Mouse (Mus musculus) neural tube, embryonic 11.5 days (tissue): ENCODE measurements around the gene Sema6c. TPM values are rescaled to one million over a fixed set of nuclear protein-coding genes. Genes with fewer than 3 reads are reported as not detected.

Source experiments
- microRNA-seq: library from miRNA; unstranded; fragments of <30 nt; microRNA quantifications from one replicate; pipeline ENCODE4, GENCODE M21; 2016
- polyA plus RNA-seq: library from polyadenylated mRNA; unstranded; fragments of >200 nt; fragmentation: Nextera tagmentation; extraction: Ambion mirVana; gene quantifications from 2 replicates; pipeline ENCODE4 v1.2.1, GENCODE M21; 2014

Gene Sema6c
- polyA plus RNA-seq, 1 experiment from 2014 or later: 24.4 TPM

Small RNA genes within 50 kb of the gene (microRNA-seq; reads per million reads assigned to microRNA genes)
- gene Mir8099-1: not detected

Other genes starting within 250 kb of the Sema6c start
- 6.2 and 7.8 TPM in 2 replicates for gene Selenbp1, start 227.4 kb upstream of the Sema6c start, polyA plus RNA-seq
- gene Rfx5, start 206.4 kb upstream of the Sema6c start, polyA plus RNA-seq: 7.1 and 7.2 TPM in 2 replicates
- 24.8 and 27.0 TPM in 2 replicates for gene Pi4kb, start 185.7 kb upstream of the Sema6c start, polyA plus RNA-seq
- 27.6 and 32.8 TPM in 2 replicates for gene Zfp687, start 145.0 kb upstream of the Sema6c start, polyA plus RNA-seq
- 315 and 321 TPM in 2 replicates for gene Psmd4, start 117.8 kb upstream of the Sema6c start, polyA plus RNA-seq
- gene Pip5k1a, start 53.5 kb upstream of the Sema6c start, polyA plus RNA-seq: 12.3 and 13.4 TPM in 2 replicates
- gene Vps72, start 49.4 kb upstream of the Sema6c start, polyA plus RNA-seq: 243 and 248 TPM in 2 replicates
- gene Tmod4, start 36.0 kb upstream of the Sema6c start, polyA plus RNA-seq: 0.57 and 1.0 TPM in 2 replicates
- 85.0 and 89.6 TPM in 2 replicates for gene Scnm1, start 26.4 kb upstream of the Sema6c start, polyA plus RNA-seq
- gene Lysmd1, start 26.4 kb upstream of the Sema6c start, polyA plus RNA-seq: 15.5 and 17.9 TPM in 2 replicates
- 1.4 and 1.5 TPM in 2 replicates for gene Tnfaip8l2, start 18.1 kb upstream of the Sema6c start, polyA plus RNA-seq
- gene Gabpb2, start 57.5 kb downstream of the Sema6c start, polyA plus RNA-seq: 4.7 and 4.8 TPM in 2 replicates
- gene Cdc42se1, start 68.3 kb downstream of the Sema6c start, polyA plus RNA-seq: 104 and 109 TPM in 2 replicates
- gene Mllt11, start 71.7 kb downstream of the Sema6c start, polyA plus RNA-seq: 173 and 176 TPM in 2 replicates
- 0.33 TPM in 1 of 2 replicates, not detected in the other for gene Gm128, start 81.1 kb downstream of the Sema6c start, polyA plus RNA-seq
- gene Bnipl, start 90.7 kb downstream of the Sema6c start, polyA plus RNA-seq: 0.31 and 0.54 TPM in 2 replicates
- gene Mindy1, start 120.9 kb downstream of the Sema6c start, polyA plus RNA-seq: 46.1 and 48.1 TPM in 2 replicates
- 32.4 and 32.9 TPM in 2 replicates for gene Prune1, start 121.6 kb downstream of the Sema6c start, polyA plus RNA-seq
- 1.2 TPM in 2 replicates for gene Anxa9, start 146.7 kb downstream of the Sema6c start, polyA plus RNA-seq
- gene Cers2, start 154.3 kb downstream of the Sema6c start, polyA plus RNA-seq: 107 and 109 TPM in 2 replicates
- 67.1 and 68.7 TPM in 2 replicates for gene Setdb1, start 196.7 kb downstream of the Sema6c start, polyA plus RNA-seq
- gene 4930558C23Rik, start 242.4 kb downstream of the Sema6c start, polyA plus RNA-seq: not detected in 2 replicates